Mouse (Mus musculus): ENCODE results near the gene Krt90. TPM values are rescaled to one million over a fixed set of nuclear protein-coding genes. Genes with fewer than 3 reads are reported as not detected.

The Krt90 gene
- polyA plus RNA-seq, 1 experiment from 2014 or later, result 0.08 TPM

Small RNA genes within 50 kb of the gene (microRNA-seq; reads per million reads assigned to microRNA genes)
- not detected for gene Gm44393 (ENCODE audit: borderline number of aligned reads)
- not detected for gene Gm44460 (ENCODE audit: borderline number of aligned reads)

Other genes with a start within 250 kb of the Krt90 start
- gene Krt80, start 192.8 kb downstream of the Krt90 start, polyA plus RNA-seq (2014; fragmentation: Nextera tagmentation; extraction: Ambion mirVana), result 0.23 TPM in 1 of 2 replicates, not detected in the other
- gene Krt7, start 151.9 kb downstream of the Krt90 start, polyA plus RNA-seq (2014; fragmentation: Nextera tagmentation; extraction: Ambion mirVana), result 13.3 and 13.9 TPM in 2 replicates
- not detected in 2 replicates for gene Krt87, start 124.1 kb downstream of the Krt90 start, polyA plus RNA-seq (2014; fragmentation: Nextera tagmentation; extraction: Ambion mirVana)
- not detected in 2 replicates for gene Krt88, start 115.2 kb downstream of the Krt90 start, polyA plus RNA-seq (2014; fragmentation: Nextera tagmentation; extraction: Ambion mirVana)
- not detected in 2 replicates for gene Krt81, start 99.2 kb downstream of the Krt90 start, polyA plus RNA-seq (2014; fragmentation: Nextera tagmentation; extraction: Ambion mirVana)
- not detected in 2 replicates for gene Krt86, start 89.5 kb downstream of the Krt90 start, polyA plus RNA-seq (2014; fragmentation: Nextera tagmentation; extraction: Ambion mirVana)
- gene Krt83, start 71.4 kb downstream of the Krt90 start, polyA plus RNA-seq (2014; fragmentation: Nextera tagmentation; extraction: Ambion mirVana), result not detected in 2 replicates
- gene Gm49425, start 45.7 kb downstream of the Krt90 start, polyA plus RNA-seq (2014; fragmentation: Nextera tagmentation; extraction: Ambion mirVana), result not detected in 2 replicates
- gene Krt84, start 30.1 kb downstream of the Krt90 start, polyA plus RNA-seq (2014; fragmentation: Nextera tagmentation; extraction: Ambion mirVana), result not detected in 2 replicates
- not detected in 2 replicates for gene Krt82, start 12.3 kb downstream of the Krt90 start, polyA plus RNA-seq (2014; fragmentation: Nextera tagmentation; extraction: Ambion mirVana)
- not detected in 2 replicates for gene Krt75, start 11.0 kb upstream of the Krt90 start, polyA plus RNA-seq (2014; fragmentation: Nextera tagmentation; extraction: Ambion mirVana)
- not detected in 2 replicates for gene Gm5414, start 65.2 kb upstream of the Krt90 start, polyA plus RNA-seq (2014; fragmentation: Nextera tagmentation; extraction: Ambion mirVana)
- gene Gm5478, start 84.4 kb upstream of the Krt90 start, polyA plus RNA-seq (2014; fragmentation: Nextera tagmentation; extraction: Ambion mirVana), result not detected in 2 replicates
- gene Krt6b, start 117.3 kb upstream of the Krt90 start, polyA plus RNA-seq (2014; fragmentation: Nextera tagmentation; extraction: Ambion mirVana), result not detected in 2 replicates
- not detected in 2 replicates for gene Krt6a, start 131.4 kb upstream of the Krt90 start, polyA plus RNA-seq (2014; fragmentation: Nextera tagmentation; extraction: Ambion mirVana)
- gene Krt5, start 149.9 kb upstream of the Krt90 start, polyA plus RNA-seq (2014; fragmentation: Nextera tagmentation; extraction: Ambion mirVana), result 0.48 and 0.63 TPM in 2 replicates
- gene Krt71, start 180.2 kb upstream of the Krt90 start, polyA plus RNA-seq (2014; fragmentation: Nextera tagmentation; extraction: Ambion mirVana), result not detected in 2 replicates
- not detected in 2 replicates for gene Krt72, start 223.5 kb upstream of the Krt90 start, polyA plus RNA-seq (2014; fragmentation: Nextera tagmentation; extraction: Ambion mirVana)
- gene Krt73, start 239.4 kb upstream of the Krt90 start, polyA plus RNA-seq (2014; fragmentation: Nextera tagmentation; extraction: Ambion mirVana), result not detected in 2 replicates

Data from liver, embryonic 11.5 days (tissue).